Mouse (Mus musculus) ES-CJ7 (cell line): Measurements from ENCODE around the gene Serpinb9.
A peak's percentile ranks its signal among the peaks of the same experiment; 100 is the strongest.
"Not testable (repeated sequence)": the region's sequence is repeated elsewhere in the genome, so short reads cannot be mapped to it uniquely, and the experiment has no call there.

Experiments
- DNase-seq: peaks from one replicate; pipeline ENCODE4 v3.0.0; 2011; ENCODE audit warnings: low read depth, low spot score

The Serpinb9 gene

DNA sequence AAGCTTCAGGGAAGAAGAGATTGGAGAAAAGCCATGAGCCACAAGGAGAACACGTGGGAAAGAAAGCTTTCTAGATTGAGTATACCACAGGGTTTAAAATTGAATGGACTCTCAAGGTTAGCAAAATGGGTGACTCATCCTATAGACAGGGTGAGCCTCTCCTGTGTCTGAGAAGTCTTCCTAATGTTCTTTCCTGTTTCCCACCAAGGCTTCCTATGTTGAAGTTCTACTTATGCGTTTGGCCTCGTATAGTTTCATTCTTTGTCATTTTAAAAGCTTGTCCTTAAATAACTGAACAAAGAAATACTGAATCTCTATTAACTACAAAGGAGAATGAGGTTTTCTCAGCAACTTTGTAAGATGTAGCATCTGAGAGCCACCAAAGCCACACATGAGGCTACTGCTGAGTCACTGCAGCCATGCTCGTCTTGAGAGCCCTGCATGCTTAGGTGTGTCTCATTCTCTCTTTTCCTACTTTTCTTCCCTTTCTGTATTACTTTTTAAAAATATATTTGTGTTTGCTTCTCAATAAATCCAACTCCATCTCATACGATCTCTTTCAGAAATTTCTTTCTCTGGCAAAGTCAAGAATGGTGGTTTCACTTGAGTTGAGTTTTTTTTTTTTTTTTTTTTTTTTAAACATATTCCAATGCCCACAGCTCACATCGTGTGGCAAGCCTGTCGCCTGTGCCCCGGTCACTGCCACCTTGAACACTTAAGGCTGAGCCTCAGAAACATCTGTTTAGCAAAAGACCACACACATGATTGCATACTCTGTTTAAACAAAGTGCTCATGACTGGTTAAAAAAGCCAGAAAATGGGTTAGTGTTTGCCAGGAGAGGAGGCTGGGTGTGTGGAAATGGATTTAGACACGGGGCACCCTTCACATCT, 718 bp downstream of the Serpinb9 start:
- DNase-seq = no peak

- DNase-seq = peak; percentile 90
These were observed 1.5 kb downstream of the Serpinb9 start for GRCm38 (mm10) chr13:33004414-33005105.

DNA sequence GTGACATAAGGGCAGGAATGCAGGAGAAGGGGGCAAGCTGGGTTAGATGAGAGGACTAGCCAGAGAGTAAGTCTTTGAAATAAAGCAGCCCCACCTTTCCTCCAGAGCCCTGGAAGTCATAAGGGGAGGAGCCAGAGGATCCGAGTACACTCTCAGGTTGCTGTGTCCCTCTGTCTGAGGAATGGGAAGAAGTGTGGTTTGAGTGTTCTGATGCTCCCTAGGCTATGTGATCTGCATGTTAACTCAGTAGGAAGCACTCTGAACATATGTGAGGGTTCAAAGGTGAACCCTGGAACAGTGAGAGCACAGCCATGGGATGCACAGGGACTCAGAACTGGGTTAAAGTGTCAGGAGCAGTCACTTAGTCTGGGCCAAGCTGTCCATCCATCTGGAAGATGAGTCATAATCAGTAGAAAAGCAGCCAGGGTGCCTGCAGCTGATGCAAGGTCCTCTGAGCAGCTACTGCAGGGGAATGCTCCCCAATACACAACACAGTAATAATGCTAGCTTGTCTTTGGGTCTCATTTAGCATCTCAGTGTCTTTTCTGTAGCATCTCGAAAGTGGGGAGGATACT, 2.5 kb downstream of the Serpinb9 start:
- DNase-seq = no peak

DNA sequence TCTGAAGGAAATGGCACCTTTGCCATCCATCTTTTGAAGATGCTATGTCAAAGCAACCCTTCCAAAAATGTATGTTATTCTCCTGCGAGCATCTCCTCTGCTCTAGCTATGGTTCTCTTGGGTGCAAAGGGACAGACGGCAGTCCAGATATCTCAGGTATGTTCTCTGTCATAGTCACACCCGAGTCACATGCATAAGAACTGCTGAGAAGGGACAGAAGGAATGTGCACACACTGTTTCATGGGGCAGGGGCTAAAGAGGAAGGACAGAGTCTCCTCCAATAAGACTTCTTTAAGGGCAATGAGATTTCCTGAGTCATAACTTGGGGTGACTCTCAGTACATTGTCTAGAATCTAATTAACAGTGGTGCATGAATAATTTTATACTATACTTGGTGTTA, 3.5 kb downstream of the Serpinb9 start:
- DNase-seq = no peak

GRCm38 (mm10) chr13:33012395-33012794, 9.3 kb downstream of the Serpinb9 start:
- DNase-seq = no peak

DNA sequence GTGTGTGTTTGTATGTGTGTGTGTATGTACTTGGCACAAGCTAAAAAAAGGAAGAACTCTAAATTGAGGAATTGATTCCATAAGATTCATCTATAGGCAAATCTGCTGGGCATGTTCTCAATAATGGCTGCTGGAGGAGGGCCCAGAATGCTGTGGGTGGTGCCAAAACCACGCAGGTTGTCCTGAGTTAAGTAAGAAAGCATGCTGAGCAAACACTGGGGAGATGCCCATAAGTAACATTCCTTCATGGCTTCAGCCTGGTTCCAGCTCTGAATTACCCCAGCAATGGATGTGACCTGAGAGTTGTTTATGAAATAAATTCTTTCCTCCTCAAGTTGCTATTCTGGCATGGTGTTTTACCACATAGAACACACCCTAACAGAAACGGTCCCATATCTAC, 10.2 kb downstream of the Serpinb9 start:
- no peak for DNase-seq

DNA sequence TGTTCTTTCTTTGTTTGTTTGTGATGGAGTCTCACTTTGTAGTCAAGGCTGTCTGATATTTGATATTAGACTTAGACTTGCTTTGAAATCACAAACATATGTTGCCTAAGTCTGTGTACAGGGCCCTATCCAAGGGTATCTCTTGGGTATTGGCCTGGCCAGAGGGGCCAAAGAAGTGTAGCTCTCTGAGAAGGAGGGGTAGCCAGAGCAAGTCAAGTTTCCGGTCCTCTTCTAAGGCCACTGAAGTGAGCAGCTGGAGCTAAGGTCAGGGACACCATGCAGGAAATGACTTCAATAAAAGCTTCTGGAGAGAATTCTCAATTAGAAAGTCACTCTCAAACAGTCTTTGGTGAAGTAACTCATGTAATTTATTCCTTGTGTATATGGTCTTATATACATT, 19.3 kb downstream of the Serpinb9 start:
- no peak for DNase-seq

GRCm38 (mm10) chr13:33026427-33027057, 23.5 kb downstream of the Serpinb9 start:
- DNase-seq = no peak

DNA sequence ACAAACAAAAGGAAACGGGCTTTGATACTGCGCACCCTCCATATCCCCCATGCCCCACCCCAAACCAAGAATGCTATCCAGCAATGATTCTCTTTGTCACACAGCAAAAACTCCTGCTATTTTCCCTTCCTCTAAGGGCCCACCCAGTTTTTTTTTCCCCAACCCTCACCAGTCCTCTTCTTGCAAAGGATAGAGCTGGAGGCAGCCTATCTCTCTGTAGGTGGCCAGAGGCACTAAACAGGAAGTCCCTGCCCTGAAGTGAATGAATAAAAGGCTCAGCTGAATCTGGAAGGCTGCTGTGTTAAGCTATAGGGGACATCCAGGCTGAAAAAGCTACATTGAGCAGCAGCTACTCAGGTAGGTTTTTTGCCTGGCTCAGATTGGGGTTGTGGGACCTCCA, 24.2 kb downstream of the Serpinb9 start, which contains the start of gene Serpinb9b:
Gene Serpinb9b, plus strand, starts transcription at position 173 of the 400 bp plus-strand sequence.
- peak; percentile 69 for DNase-seq

DNA sequence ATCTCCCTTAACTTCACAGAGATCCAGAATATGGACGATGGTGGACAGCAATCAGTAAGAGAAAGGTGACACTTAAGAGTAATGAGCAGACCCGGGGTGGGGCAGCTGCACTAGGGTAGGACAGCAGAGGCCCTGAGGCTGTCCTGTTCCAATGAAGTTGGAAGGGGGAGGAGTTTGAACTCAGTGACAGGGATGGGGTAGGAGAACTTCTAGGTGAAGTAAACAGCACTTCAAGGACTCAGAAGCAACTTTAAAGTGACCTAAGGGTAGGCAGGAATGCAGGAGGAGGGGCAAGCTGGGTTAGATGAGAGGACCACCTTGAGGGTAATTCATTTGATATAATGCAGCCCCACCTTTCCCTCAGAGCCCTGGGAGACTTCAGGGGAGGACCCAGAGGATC, 25.1 kb downstream of the Serpinb9 start:
- DNase-seq = peak; percentile 27

- DNase-seq = no peak
These were observed 25.5 kb downstream of the Serpinb9 start for GRCm38 (mm10) chr13:33028550-33028949.

- not testable (repeated sequence) for DNase-seq
These were observed 26.4 kb downstream of the Serpinb9 start for GRCm38 (mm10) chr13:33029478-33029877.

DNA sequence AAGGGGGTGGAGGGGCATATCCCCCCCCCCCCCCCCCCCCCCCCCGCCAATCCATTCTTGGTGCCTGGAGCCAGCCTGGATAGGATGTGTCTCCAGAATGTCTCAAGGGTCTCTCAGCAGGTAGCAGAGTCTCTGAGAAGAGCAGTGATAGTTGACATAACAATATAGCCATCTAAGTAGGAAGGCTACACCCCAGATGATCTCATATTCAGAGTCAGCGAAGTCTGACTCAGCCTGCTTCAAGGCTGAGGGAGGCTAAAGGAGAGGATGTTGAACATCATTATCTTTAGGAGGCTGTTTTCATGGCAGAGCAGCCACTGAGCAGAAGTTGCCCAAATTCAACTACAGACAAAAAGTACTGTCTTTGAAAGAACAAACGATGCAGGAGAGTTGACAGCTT, 27.2 kb downstream of the Serpinb9 start:
- peak; percentile 70 for DNase-seq

DNA sequence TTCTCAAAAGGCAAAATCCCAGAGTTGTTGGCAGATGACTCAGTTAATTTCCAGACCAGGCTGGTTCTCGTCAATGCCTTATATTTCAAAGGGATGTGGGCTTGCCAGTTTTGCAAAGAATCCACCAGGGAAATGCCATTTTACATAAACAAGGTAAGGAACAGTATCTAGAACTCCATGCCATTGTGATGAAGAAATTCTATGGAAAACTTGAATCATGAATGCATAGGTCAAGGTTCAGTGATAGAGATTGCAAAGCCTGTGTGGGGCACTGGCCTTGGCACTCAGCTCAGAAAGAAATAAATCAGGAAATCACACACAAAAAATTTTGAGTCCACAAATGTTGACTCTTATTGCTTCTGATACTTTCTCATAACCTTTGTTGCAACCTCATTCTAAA, 32.5 kb downstream of the Serpinb9 start:
- DNase-seq = no peak

GRCm38 (mm10) chr13:33043542-33043941, 40.5 kb downstream of the Serpinb9 start:
- no peak for DNase-seq

- DNase-seq = no peak
These were observed 44.2 kb downstream of the Serpinb9 start for GRCm38 (mm10) chr13:33047234-33047633.

- no peak for DNase-seq
These were observed 45.1 kb downstream of the Serpinb9 start for GRCm38 (mm10) chr13:33048187-33048586.

- DNase-seq = no peak
These were observed 48.6 kb downstream of the Serpinb9 start for GRCm38 (mm10) chr13:33051697-33052096.

DNA sequence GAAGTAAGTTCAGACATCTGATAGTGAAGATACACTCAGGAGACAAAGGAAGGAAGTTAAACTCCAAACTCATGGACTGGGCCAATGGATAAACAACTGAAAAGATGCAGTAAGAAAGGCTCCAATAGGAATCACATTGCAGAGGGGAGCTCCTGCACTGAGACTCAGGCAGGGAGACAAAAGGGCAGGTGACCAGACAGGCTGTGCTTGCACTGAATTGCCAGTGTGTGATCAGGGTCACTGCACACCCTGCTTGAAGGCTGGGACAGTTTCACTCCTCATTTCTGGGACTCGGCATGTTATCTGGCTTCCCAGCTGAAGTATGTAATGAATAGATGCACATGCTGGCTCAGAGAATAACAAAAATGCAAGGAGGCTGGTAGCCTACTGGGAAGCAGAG, 60.0 kb downstream of the Serpinb9 start:
- DNase-seq = no peak
